Mouse (Mus musculus): ENCODE results near the gene Naa50.

Gene Naa50

DNA sequence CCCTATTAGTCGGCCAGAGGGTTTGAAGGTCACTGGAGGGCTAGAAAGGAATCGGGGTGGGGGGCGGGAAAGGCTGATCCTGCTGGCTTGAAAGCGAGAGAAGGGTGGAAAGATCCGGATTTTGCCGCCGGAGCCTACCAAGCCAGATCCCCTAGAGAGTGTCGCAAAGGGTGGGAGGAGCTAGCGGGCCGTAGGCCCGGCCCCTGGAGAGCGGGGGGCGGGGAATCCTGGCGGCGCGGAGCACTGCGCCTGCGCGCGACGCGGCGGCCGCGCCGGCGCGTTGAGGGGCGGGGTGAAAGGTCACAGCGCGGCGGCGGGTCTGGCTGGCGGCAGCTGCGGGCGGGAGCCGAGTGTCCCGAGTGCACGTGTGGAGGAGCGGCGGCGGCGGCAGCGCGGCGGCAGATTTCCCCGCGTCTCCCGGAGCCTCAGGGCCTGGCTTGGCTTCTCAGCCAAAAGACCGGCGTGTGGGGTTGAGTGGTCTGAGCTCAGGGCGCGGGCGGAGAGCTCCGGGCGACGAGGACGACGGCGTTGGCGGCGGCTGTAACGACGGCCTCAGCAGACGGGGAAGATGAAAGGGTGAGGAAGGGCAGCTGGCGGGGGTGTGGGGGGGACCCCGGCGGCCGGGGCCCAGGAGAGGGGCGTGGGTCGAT, at the start of gene Naa50, which contains the start of gene Atp6v1a:
Naa50 (plus strand) TSS at position 295 of the 650 bp plus-strand sequence.
Atp6v1a (minus strand) TSS at position 170 of the 650 bp plus-strand sequence.
- peak; percentile 93 for DNase-seq

DNA sequence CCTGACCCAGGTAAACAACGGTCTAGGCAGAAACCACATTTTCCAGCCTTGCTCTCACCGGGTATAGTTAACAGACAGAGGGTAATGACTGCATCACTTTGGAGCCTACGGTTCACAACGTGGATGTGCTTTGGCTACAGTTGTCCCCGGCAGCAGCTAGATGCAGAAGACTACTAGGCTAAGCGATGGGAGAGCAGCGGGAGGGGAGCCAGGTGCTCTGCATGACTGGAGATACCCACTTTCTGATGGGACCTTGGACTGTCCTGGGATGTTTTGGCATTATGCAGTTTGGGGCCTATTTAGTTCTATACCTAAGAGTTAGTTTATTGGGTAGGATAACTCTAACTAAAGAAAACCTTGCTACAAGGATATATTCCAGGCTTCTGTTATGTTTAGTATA, 40.3 kb upstream of the Naa50 start:
- DNase-seq, result no peak

DNA sequence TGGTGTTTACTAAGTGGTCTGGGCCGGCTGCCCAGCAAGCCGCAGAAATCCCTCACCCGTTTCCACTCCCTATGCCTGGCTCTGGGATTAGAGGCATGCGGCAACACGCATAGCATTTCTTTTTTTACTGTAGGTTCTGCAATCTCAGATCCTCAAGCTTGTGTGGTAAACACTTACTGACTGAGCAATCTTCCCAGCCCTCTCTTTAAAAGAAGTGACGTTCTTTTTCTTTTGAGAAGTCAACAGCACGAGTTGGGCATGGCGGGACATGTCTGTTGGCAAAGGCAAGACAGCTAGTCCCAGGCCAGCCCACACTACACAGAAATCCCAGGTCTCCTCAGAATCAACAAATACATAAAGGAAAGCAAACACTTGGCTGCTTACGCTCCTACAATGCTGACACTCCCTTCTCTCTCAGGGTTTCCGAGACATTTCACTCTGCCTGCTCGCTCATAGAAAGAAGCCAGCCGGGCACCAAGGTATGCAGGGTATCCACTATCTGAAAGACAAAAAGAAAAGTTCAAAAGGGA, 38.4 kb upstream of the Naa50 start:
- no peak for DNase-seq

DNA sequence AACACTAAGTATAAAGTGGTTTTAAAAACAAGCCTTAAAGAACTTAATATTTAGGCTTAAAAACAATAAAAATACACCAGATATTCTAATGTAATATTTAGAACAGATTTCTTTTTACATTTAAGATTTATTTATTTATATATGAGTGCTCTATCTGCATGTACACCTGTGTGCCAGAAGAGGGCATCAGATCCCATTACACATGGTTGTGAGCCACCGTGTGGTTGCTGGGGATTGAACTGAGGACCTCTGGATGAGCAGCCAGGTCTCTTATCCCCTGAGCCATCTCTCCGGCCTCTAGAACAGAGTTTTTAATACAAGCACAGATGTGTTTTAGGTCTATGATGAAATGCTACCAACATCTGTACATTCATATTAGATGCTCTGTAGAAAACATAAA, 36.7 kb upstream of the Naa50 start:
- no peak for DNase-seq

DNA sequence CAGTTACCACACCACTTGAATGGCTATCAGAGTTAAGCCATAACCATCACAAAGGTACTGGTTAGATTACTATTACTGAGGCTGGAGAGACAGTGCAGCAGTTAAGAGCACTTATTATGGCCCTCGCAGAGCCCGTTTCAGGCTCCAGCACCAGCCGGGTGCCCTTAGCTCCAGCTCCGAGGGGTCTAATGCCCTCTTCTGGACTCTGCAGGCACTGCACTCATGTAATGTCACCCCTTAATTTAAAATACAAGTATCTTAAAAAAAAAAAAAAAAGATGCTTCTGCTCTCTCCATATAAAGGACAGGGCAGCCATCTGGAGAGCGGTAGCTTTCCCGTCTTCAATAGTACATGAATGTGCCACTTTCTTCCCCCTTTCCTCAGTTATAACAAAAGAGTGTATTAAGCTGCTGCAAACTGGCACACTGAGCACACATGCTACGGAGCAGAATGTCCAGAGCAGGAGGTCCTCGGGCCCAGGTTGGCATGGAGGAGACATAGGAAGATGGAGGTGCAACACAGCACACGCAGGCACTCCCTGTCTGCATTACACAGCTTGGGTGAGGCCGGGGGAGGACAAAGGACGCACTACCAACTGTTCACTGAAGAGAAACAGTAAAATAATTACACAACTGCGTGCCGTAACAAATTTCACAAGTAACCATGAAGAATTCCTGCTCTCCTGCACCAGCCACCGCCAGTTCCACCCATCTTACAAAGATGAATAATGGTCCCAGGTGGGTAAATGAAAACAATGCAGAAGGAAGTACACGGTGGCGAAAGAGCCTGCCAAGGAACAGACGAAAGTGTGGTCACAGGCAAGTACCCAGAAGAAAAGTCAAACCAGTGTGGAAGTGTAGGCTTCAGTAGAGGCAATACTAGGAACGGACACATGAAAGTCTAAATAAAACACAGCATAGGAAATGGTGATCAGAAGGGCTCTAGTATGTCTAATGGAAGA, 35.5 kb upstream of the Naa50 start:
- DNase-seq, result no peak

DNA sequence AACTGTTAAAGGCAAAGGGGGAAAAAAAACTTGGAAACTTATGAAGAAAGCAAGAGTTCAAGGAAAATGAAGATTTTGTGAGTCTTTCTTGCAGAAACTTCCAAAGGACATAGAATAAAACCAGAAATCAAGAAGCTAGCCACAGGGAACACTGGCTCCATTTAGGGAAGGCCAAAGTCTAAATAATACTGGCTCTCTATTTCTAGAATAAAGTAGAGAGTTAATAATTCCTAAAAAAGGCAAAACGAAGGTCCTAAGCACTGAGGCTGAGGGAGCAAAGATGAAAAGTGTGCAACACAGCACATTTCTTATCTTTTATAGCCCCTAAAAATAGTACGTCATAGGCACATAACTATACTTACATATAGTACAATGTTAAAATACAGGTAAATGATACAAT, 34.4 kb upstream of the Naa50 start:
- no peak for DNase-seq

DNA sequence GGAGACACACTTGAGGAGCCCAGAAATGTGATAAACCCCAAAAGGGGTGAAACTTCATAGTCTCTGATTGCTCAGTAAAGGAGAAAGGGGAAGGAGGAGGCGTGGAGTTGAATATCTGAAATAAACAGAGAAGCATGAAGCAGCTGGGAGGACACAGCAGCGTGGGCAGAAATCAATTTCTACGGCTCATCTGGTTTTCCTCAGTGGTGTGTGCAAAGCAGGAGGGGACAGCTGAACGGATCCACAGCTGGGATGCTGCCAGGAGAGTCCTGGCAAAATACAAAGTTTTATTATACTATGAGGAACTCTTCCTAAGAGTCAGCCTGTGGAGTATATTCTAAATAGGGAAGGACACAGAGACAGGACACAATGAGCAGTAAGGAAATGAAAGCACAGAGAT, 30.6 kb upstream of the Naa50 start:
- DNase-seq, result peak; percentile 22

DNA sequence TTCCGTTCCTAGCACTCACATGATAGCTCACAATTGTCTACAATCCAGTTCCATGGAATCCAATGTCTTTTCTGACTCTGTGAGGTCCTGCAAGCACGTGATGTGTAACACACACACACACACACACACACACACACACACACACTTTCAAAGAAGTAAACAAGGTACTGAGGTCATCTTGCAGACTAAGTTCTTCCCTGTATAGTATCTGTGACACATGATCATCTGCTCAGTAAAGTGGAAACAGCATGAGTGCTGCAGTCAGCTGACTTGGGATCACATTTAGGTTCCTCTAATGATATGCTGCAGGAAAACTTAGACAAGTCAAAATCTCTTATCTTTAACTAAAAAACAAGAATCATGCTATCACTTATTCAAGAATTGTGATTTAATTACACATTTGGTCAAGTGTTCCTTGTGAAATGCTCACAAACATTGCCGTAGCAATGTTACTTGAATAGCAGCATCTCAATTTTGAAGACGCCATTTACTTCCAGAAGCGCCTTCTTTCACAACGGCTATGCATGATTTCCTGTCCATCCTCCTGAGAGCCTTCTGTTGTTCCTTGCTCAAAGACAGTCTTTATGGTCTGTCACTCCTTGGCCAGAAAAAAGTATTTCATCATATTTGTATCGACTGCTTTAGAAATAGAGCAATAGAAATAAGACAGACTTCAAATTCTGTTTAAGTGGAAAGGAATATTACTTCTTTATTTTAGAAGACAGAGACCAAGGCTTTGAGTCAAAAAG, 19.7 kb upstream of the Naa50 start:
- no peak for DNase-seq

DNA sequence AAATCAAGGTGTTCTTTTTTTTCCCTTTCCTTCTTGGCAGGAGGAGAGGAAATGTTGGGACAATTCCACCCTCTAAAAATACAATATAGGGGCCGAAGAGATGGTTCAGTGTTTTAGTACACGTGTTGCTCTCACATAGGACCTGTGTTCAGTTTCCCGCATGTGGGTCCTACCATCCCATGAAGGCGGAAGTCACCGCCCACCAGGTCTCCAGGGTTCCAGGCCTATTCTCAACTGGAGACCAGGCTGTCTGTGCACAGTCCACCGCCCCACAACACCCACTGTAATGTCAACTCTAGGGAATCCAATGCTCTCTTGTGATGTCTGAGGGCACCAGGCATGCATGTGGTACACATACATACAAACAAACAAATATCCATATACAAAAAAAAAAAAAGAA, 17.5 kb upstream of the Naa50 start:
- DNase-seq, result no peak

DNA sequence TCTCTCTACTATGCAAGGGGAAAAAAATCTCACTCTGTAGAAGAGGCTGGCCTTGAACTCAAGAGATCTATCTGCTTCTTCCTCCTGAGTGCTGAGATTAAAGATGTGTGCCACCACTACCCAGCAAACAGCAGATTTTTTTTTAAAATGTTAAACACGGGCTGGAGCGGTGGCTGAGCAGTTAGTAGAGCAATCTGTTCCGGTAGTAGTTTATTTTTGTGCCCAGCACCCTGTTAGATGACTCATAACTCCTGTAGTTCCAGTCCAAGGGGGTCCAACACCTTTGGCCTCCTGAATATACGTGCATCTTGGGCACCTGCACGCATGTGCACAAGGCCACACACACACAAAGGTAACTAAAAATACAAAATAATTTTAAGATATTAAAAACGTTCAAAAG, 17.1 kb upstream of the Naa50 start:
- DNase-seq, result no peak

DNA sequence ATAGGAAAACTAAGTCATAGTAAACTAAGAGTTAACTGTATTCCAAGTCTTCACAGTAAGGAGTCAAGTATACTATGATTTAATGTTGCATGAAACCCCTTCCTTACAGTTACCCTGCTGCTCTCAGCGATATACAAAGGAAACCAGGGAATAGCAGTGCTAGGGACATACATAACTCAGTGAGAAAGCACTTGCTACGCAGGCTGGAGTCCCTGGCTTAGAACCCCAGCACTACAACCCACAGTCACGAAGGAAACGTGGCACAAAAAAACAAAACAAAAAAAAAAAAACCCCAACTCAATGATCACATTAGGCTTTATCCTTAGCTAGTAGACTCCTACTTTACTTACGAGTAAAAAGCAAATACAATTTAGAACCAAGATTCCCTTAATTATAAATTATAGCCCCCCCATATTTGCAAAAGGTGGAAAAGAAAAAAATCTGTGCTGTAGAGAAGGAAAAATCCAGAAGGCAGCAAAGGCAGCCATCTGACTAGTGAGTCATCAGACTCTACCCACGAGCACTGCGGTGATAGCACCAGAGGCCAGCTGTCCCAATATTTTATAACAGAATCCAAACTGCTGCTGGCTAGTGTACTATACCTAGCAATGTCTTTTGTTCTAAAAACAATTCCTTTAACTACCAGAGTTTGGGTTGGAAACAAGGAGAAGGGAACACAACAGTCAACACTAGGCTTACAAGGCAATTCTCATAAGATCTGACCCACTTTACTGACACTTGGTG, 16.5 kb upstream of the Naa50 start:
- DNase-seq, result peak; percentile 55

DNA sequence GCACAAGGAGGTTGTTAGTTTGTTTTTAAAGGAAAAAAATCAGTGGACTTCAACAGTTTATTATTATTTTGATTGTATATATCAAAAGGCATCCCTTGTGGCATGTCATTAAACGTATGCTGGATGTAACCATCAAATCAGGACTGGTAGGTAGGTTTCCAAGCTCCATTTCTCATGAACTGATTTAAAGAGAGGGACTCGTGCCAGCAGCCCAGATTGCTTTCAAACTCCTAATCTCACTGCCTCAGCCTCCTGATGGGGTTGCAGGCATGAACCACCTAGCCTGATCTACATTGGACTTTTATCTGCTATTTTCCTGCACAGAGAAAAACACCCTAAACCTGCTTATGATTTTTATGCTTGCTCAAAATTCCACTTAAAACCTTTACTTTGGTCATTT, 15.8 kb upstream of the Naa50 start:
- no peak for DNase-seq

DNA sequence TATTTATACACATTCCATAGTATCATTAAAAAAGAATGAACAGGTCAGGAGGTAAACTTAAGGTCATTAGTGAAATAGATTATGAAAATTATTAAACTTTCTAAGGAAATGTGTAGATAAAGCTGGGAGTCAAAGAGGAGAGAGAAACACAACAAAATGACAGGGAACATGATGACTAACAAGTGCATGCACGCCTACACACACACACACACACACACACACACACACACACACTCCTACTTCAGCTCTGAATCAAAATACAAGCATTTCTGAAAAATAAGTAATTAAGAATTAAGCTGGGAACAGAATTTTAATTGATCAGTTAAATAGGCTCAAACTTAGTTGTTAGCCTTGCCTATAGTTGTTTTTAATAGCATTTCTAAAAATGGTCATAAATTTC, 14.9 kb upstream of the Naa50 start:
- no peak for DNase-seq

DNA sequence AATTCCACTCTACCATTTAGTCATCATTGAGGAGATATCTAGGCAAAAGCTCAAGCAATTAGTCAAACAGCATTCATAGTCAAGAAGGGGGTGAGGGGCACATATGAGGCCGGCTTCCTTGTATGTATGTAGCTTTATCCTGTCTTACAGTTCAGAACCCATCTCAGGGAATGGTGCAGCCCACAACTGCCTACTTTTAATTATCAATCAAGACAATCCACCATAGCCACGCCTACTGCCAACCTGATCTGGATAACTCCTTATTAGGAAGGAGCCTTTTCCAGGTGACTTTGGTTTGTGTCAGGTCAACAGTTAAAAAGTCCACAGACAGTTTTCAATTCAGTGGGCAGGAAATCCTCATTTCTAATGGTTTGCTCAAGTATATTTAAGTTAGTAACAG, 14.2 kb upstream of the Naa50 start:
- DNase-seq, result no peak

DNA sequence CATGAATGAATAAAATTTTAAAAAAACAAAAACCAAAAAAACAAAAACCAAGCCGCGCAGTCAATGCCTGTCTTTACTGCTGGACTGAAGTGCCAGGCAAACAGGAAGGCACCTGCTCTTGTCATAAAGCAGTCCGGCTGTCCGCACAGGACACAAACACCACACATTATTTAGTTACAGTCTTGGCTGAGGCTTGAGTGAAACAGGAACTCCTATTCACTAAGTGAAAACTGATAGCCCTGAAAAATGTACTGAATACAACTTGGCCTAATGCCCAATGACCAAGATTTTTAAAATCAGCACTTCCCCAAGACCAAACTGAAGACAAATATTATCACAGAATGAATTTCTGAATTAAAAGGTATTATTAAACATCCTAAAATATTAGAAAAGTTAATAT, 13.2 kb upstream of the Naa50 start:
- DNase-seq, result no peak

DNA sequence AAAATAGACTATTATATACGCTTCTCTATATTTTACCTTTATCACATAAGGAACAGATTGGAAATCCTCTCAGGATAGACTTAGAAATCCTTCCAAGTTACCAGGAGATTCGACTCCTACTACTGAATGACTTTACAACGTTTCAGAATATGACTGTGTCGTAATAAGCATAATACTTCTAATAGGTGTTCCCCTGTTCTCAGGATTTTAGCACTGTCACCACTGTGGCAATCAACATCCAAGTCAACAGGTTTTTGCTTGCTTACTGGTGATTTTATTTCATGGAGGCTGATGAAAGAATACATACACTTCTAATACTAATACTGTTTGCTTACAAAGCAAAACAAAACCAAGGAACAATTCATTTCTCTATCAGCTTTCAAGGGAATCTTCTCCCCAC, 7.3 kb upstream of the Naa50 start:
- DNase-seq, result no peak

DNA sequence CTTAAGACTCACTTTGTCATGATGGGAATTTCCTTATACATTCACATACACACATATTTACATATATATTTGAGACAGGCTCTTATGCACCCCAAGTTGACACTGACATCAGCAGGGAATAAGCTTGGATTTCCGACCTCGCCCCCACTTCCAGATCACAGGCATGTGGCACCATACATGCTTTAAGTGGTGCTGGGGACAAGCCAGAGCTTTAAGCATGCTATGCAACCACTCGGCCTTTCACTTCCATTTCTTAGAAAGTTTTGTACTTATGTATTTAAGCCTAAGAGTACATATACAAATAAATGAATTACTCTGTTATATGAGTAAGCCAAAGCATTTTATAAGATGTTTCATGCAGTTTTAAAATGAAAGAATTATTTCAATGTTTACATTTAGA, 6.4 kb upstream of the Naa50 start:
- DNase-seq, result no peak

DNA sequence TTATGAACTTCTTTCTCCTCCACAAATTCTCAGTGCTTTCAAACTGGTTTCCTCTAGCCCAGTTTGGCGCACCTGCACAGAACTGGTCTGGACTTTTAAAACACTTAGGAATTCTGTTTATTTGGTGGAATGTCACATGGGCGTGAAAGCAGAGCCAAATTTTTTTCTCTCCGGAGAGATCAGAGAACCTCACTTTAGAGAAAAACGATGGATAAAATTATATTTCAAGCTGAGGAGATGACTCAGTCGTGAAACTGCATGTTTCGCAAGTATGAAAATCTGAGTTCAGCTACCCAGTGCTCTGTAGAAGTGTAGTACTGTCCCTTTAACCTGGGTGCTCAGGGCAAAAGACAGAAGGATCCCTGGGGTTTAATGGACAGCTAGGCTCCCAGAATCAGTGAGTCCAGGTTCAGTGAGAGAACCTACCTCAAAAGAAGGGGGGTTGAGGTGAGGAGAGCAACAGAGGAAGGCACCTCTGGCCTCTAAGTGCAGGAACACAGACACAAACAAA, 3.1 kb upstream of the Naa50 start:
- no peak for DNase-seq

DNA sequence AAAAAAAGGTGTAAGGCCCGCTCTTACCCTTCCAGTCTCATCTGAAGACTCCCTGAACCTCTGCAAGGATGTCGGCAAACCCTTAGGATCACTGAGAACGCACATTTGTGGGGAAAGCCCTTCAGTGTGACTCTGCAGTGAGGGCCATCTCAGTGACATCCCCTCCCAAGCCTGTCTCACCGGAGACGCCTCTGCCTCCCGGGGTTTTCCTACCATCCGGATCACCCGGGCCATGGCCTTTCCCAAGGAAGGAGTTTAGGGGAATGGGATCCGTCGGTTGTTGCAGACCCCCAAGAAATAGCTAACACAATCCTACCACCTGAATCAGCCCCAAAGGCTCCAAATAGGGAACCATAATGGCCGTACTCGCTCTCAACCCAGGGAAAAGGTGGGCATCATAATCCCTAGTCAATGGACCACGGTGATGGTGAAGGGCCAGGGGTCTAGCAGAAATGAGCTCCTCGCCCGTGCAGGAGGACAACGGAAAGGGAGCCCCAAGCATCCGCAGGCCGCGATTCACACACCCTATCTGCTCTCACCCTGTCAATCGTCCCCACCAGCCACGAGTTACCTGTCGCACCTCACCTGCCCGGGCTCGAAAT, 1.2 kb upstream of the Naa50 start:
- DNase-seq, result no peak

DNA sequence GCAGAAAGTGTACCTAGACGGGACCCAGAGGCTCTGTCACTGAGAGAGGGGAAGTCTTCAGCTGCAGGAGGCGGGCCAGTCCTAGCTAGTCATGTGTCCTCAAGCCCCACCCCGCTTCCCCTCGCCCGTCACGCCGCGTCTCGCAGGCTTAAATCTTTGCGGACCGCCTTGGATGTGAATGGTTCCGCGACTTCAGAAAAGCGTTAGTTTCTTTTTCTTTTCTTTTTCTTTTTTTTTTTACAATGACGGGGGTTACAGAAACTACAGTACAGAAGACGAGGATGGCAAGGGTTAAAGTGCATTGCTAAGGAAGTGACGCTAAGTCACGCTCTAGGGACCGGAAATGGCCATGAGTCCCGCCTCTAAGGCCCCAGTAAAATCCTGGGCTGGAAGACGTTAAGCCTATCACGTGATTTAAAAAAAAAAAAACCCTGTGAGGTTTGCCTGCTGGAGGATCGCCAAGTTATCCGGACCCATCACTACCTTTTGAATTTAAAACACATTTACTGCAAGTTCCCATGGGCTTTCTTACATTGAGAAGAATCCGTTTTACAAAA, 573 bp upstream of the Naa50 start:
- peak; percentile 88 for DNase-seq

DNA sequence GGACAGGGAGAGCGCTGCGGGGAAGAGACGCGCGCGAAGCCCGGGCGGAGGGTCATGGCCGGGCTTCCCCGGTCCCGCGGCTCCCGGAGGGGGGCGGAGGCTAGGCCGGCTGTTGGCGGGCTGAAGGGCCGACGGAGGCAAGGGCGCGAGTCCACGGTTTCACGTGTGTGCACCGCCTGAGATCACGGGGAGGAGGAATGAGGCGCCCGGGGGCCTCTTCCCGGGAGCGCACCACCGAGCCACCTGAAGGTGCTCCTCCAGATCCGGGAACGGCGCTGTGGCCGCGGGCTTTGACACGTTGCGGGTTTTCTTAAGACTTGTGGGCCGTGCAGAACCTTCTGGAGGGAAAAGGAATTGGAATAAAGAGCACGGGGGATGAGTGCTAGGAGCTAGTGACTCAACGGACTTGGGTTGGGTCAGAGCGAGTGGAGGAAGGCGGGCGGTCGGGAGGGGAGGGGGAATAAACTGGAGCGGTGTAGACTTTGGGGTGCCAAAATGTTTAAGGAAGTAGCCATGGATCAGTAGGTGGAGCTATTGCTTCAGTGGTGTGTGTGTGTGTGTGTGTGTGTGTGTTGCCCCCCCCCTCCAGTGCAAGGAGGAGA, 657 bp downstream of the Naa50 start:
- peak; percentile 69 for DNase-seq
